Mouse (Mus musculus) gastrocnemius, postnatal 36 days (tissue): ENCODE measurements around the gene Gm19684. TPM values are rescaled to one million over a fixed set of nuclear protein-coding genes. Genes with fewer than 3 reads are reported as not detected.
"Not testable (repeated sequence)": the region's sequence is repeated elsewhere in the genome, so short reads cannot be mapped to it uniquely, and the experiment has no call there.

Experiments
- DNase-seq, 2 experiments: peaks; one replicate each; pipeline ENCODE4 v3.0.0; 2022
- intact Hi-C: fragments of 180-260 bp; cut with DNase I; formaldehyde crosslinking; loops from one replicate; pipeline ENCODE4 v1.15.1; 2025
- total RNA-seq, 2 experiments: library from RNA; stranded (reverse); gene quantifications; 2 replicates each; pipeline ENCODE4 v1.2.3; 2021

Gm19684 gene
- total RNA-seq, 2 experiments from 2014 or later: not detected

GRCm38 (mm10) chr17:36169094-36169493 lies 47.6 kb downstream of the Gm19684 start:
- DNase-seq, intact Hi-C loops: not testable (repeated sequence)

- intact Hi-C loops: no loop called here
- no peak for DNase-seq
Observed at GRCm38 (mm10) chr17:36169753-36170152, 48.3 kb downstream of the Gm19684 start.

- intact Hi-C loops: no loop called here
- no peak for DNase-seq
Observed at GRCm38 (mm10) chr17:36170287-36170814, 48.9 kb downstream of the Gm19684 start.

- DNase-seq, intact Hi-C loops: not testable (repeated sequence)
Observed at GRCm38 (mm10) chr17:36176132-36176531, 54.7 kb downstream of the Gm19684 start.

GRCm38 (mm10) chr17:36178938-36179337 lies 57.5 kb downstream of the Gm19684 start:
- DNase-seq, intact Hi-C loops: not testable (repeated sequence)

Other genes with a start within 250 kb of the Gm19684 start
- 10 to 100 TPM; 10.8 to 14.2 TPM for gene Dhx16, start 241.9 kb upstream of the Gm19684 start, total RNA-seq
- 10 to 100 TPM; 59.6 to 63.8 TPM for gene 2310061I04Rik, start 224.2 kb upstream of the Gm19684 start, total RNA-seq
- 1 to 10 TPM; 3.0 to 3.2 TPM for gene Atat1, start 211.6 kb upstream of the Gm19684 start, total RNA-seq
- gene Mrps18b, start 205.3 kb upstream of the Gm19684 start, total RNA-seq: 10 to 100 TPM; 53.8 to 55.4 TPM
- 10 to 100 TPM; 17.8 to 19.2 TPM for gene Ppp1r10, start 205.2 kb upstream of the Gm19684 start, total RNA-seq
- gene Abcf1, start 151.9 kb upstream of the Gm19684 start, total RNA-seq: 10 to 100 TPM; 64.3 to 70.2 TPM
- 10 to 100 TPM; 16.6 to 18.7 TPM for gene Gnl1, start 141.8 kb upstream of the Gm19684 start, total RNA-seq
- 1 to 10 TPM; 1.7 to 3.4 TPM for gene Prr3, start 141.4 kb upstream of the Gm19684 start, total RNA-seq
- gene H2-T24, start 101.1 kb upstream of the Gm19684 start, total RNA-seq: 1 to 10 TPM in 1 of 2 experiments, under 1 TPM in 1; 0.84 to 2.1 TPM
- gene H2-T23, start 88.8 kb upstream of the Gm19684 start, total RNA-seq: 1 to 10 TPM; 7.7 to 8.3 TPM
- gene H2-T22, start 78.9 kb upstream of the Gm19684 start, total RNA-seq: 1 to 10 TPM; 7.1 to 8.0 TPM
- not detected for gene Gm6034, start 78.7 kb upstream of the Gm19684 start, total RNA-seq
- 1 to 10 TPM; 1.5 to 2.1 TPM for gene Gm11127, start 63.3 kb upstream of the Gm19684 start, total RNA-seq
- not detected for gene Gm7030, start 7.7 kb downstream of the Gm19684 start, total RNA-seq
- gene Gm8909, start 46.9 kb downstream of the Gm19684 start, total RNA-seq: not detected
- under 1 TPM in 1 of 2 experiments, not detected in 1; 0.59 TPM for gene H2-T3, start 68.6 kb downstream of the Gm19684 start, total RNA-seq
- gene Rpp21, start 136.4 kb downstream of the Gm19684 start, total RNA-seq: 10 to 100 TPM; 34.5 to 39.6 TPM
- 1 to 10 TPM; 4.0 to 5.9 TPM for gene Trim39, start 150.6 kb downstream of the Gm19684 start, total RNA-seq
- gene H2-M10.2, start 164.8 kb downstream of the Gm19684 start, total RNA-seq: not detected
- not detected for gene H2-M10.1, start 204.5 kb downstream of the Gm19684 start, total RNA-seq
- not detected for gene H2-M10.3, start 246.7 kb downstream of the Gm19684 start, total RNA-seq